Mouse (Mus musculus): Measurements from ENCODE around the gene Olfr907.

- TF ChIP-seq POLR2A (IDR thresholded peaks at IDR 0.05; ENCODE audit: borderline replicate concordance, low read depth, low read length) (no peak), CTCF (IDR thresholded peaks at IDR 0.05; ENCODE audit: low read depth, low read length) (no peak)
Measured at GRCm38 (mm10) chr9:38512353-38512752, 16.8 kb downstream of the Olfr907 start.
